Mouse (Mus musculus): ENCODE data around the gene Ano6.

Gene Ano6

GRCm38 (mm10) chr15:95974021-95974597, 183.5 kb downstream of the Ano6 start:
- no peak for DNase-seq (ENCODE audit: low read depth, low spot score)

GRCm38 (mm10) chr15:95976156-95976876, 185.7 kb downstream of the Ano6 start:
- no peak for DNase-seq (ENCODE audit: low read depth, low spot score)

- DNase-seq (ENCODE audit: low read depth, low spot score) = no peak
Measured at GRCm38 (mm10) chr15:95977169-95977938, 186.7 kb downstream of the Ano6 start.

- DNase-seq (ENCODE audit: low read depth, low spot score) = no peak
Measured at GRCm38 (mm10) chr15:95977939-95978252, 187.3 kb downstream of the Ano6 start.

- DNase-seq (ENCODE audit: low read depth, low spot score) = no peak
Measured at GRCm38 (mm10) chr15:95980641-95981040, 190.0 kb downstream of the Ano6 start.

- no peak for DNase-seq (ENCODE audit: low read depth, low spot score)
Measured at GRCm38 (mm10) chr15:95987916-95988315, 197.3 kb downstream of the Ano6 start.

GRCm38 (mm10) chr15:95989496-95990124, 199.0 kb downstream of the Ano6 start:
- no peak for DNase-seq (ENCODE audit: low read depth, low spot score)

- no peak for DNase-seq (ENCODE audit: low read depth, low spot score)
Measured at GRCm38 (mm10) chr15:96002958-96003601, 212.4 kb downstream of the Ano6 start.

GRCm38 (mm10) chr15:96011640-96012390, 221.2 kb downstream of the Ano6 start:
- DNase-seq (ENCODE audit: low read depth, low spot score) = no peak

GRCm38 (mm10) chr15:96012391-96012775, 221.7 kb downstream of the Ano6 start:
- DNase-seq (ENCODE audit: low read depth, low spot score) = no peak

GRCm38 (mm10) chr15:96014501-96014900, 223.9 kb downstream of the Ano6 start:
- DNase-seq (ENCODE audit: low read depth, low spot score) = no peak

- DNase-seq (ENCODE audit: low read depth, low spot score) = no peak
Measured at GRCm38 (mm10) chr15:96020465-96020864, 229.8 kb downstream of the Ano6 start.

- no peak for DNase-seq (ENCODE audit: low read depth, low spot score)
Measured at GRCm38 (mm10) chr15:96021506-96021905, 230.9 kb downstream of the Ano6 start.
